Mouse (Mus musculus) G1E (cell line): ENCODE data around the gene Dhx37. TPM values are rescaled to one million over a fixed set of nuclear protein-coding genes. Genes with fewer than 3 reads are reported as not detected.
A peak's percentile ranks its signal among the peaks of the same experiment; 100 is the strongest.

Experiments
- ATAC-seq: 2 replicates; pipeline ENCODE4 v1.8.0; 2016; ENCODE audit warnings: mild to moderate bottlenecking; ENCODE audit not compliant: insufficient number of reproducible peaks, poor library complexity, low FRiP score, severe bottlenecking; ENCODE audit errors: extremely low read depth
- DNase-seq: peaks from one replicate; pipeline ENCODE4 v3.0.0; 2012; ENCODE audit warnings: low spot score
- H3K27me3 ChIP-seq: 2 replicates; pipeline ENCODE4 v1.6.1; 2012; ENCODE audit warnings: mild to moderate bottlenecking, low read length, inconsistent platforms; ENCODE audit not compliant: insufficient read depth
- H3K36me3 ChIP-seq: replicated peaks from 2 replicates; pipeline ENCODE3; 2012; ENCODE audit warnings: mild to moderate bottlenecking, inconsistent platforms
- H3K4me1 ChIP-seq: 2 replicates; pipeline ENCODE4 v1.6.1; 2012; ENCODE audit warnings: low read depth, low read length, inconsistent platforms, mixed read lengths; ENCODE audit not compliant: insufficient read depth
- H3K4me3 ChIP-seq: 2 replicates; pipeline ENCODE4 v1.5.1; 2012; ENCODE audit warnings: low read depth, mild to moderate bottlenecking, inconsistent platforms, low read length, moderate library complexity, mixed read lengths
- H3K9me3 ChIP-seq: replicated peaks from 2 replicates; pipeline ENCODE4 v1.6.1; 2012; ENCODE audit warnings: inconsistent platforms
- CTCF ChIP-seq: IDR thresholded peaks from 2 replicates; pipeline ENCODE4 v1.5.1; 2012; ENCODE audit warnings: low read depth, low read length, inconsistent platforms, mixed read lengths
- GATA1 ChIP-seq: IDR thresholded peaks from 2 replicates; pipeline ENCODE4 v1.6.1; 2012; ENCODE audit warnings: borderline replicate concordance, low read length, inconsistent platforms, mixed read lengths
- GATA2 ChIP-seq: IDR thresholded peaks from 2 replicates; pipeline ENCODE4 v1.6.1; 2012; ENCODE audit warnings: low read depth, low read length, inconsistent platforms, borderline replicate concordance
- POLR2AphosphoS5 ChIP-seq: IDR thresholded peaks from 2 replicates; pipeline ENCODE4 v1.6.1; 2012; ENCODE audit warnings: low read depth, low read length, inconsistent platforms; ENCODE audit not compliant: insufficient replicate concordance
- TAL1 ChIP-seq: conservative IDR thresholded peaks from 2 replicates; pipeline ENCODE4 v1.6.1; 2012; ENCODE audit warnings: low read depth, low read length, inconsistent platforms, mixed read lengths
- polyA plus RNA-seq: library from polyadenylated mRNA; stranded (reverse); fragments of >175 nt; gene quantifications from 2 replicates; pipeline ENCODE4 v1.2.3, GENCODE M21; 2012
- total RNA-seq, 2 experiments: library from RNA; stranded (forward) in 1 of 2; stranded (reverse) in 1 of 2; fragments of 200-1000 nt in 1 of 2; fragments of >200 nt in 1 of 2; fragmentation: Nextera tagmentation in 1 of 2; gene quantifications; 2 replicates each; pipeline ENCODE4 v1.2.3; 2014 to 2017

Dhx37 gene
- total RNA-seq (2014; fragmentation: Nextera tagmentation): 29.0 and 30.3 TPM in 2 replicates
- 32.2 and 36.5 TPM in 2 replicates for total RNA-seq (2017)
- 112 and 117 TPM in 2 replicates for polyA plus RNA-seq

DNA sequence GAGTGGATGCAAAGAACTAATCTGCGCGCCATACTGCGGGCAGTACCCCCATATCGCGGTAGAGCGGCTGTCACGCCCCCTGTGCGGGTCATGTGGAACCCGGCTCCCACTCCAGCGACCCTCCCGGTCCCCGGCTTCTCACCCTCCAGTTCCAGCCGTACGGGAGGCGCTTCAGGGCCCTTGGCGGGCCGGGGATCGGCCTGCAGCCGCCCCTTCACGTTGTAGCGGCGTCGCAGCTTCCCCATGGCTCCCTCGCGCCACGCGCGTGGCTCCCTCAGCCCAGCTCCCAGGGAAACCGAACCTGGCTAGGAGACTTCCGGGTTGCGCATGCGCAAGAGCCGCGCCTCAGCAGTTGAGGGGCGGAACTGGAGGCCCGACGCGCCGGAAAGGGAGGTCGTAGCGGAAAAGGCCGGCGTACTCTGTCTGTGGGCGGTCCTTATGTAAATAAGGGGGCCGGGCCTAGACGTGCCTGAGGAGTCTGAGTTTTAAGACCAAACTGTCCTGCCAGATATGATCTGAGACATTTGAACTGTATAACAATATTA is at the start of gene Dhx37:
TSS of gene Dhx37 (minus strand) at position 329 of the 545 bp plus-strand sequence.
- TF ChIP-seq GATA1 (no peak), GATA2 (no peak), CTCF (no peak), TAL1 (no peak), POLR2AphosphoS5 (no peak)
- DNase-seq (peak; percentile 94), ATAC-seq (peak; percentile 99)
- peaks cover 24% of the 10 kb centered on the region for H3K4me1 ChIP-seq
- H3K9me3 ChIP-seq: no peaks in the 10 kb centered on the region
- peaks cover 40% of the 10 kb centered on the region for H3K36me3 ChIP-seq
- H3K4me3 ChIP-seq: peak within 1 kb of the TSS; percentile 94
- H3K27me3 ChIP-seq: no peaks in the 10 kb centered on the region

DNA sequence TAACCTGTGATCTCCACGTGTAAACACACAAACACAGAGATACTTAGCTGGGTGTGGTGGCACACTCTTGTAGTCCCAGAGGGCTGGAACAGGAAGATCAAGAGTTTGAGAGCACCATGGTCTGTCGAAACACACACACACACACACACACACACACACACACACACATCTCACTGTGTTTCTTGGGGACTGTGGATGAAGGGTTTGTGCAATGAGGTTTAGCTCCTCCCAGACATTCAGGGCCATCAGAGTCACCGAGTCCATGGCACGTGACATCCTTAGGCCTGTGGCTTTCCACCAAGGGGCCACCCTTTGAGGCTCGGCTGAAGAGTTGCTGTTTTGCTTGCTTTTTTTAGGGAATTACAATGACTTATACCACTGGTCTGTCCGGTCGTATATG is 48.6 kb upstream of the Dhx37 start:
- Histone ChIP-seq H3K36me3 (peaks cover 88% of the 10 kb centered on the region), H3K27me3 (no peaks in the 10 kb centered on the region), H3K4me1 (peaks cover 39% of the 10 kb centered on the region), H3K9me3 (no peaks in the 10 kb centered on the region), H3K4me3 (no peak overlapping the region)
- ATAC-seq: no peak
- DNase-seq: no peak
- TF ChIP-seq GATA1: no peak
- no peak for TF ChIP-seq POLR2AphosphoS5
- TF ChIP-seq CTCF: no peak
- no peak for TF ChIP-seq TAL1

DNA sequence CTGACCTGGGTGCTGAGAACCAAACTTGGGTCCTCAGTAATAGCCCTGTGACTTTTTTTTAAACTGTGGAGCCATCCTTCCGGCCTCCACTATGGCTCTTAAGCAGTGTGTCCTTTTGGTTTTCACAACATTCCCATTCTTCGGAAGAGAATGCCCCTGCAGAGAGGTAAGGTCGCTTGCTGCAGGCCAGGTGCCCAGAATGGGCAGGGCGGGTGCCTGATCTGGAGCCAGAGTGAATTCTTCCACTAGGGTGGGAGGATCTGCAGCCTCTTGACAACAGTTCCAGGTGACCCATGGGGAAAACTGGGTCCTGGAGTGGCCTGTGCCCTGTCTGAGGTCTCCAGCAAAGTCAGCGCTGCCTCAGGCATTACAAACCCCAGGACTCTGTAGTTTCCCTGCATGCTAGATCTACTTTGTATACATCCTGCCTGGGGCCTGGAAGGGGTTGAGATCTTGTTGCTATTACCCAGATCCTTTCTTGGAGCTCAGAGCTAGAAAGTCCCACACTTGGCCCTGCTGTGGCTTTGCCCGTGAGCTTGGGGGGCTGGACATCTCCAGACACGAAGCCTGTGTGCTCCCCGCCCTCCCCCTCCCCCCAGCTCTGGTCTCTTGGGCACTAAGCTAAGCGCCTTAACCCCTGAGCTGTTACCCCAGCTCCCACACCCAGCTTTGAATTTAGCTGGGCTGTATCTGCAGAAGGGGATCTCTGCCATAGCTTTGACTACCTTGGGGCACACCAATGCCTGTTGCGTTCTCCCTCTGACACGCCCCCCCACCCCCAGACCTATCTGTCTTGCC is 46.7 kb upstream of the Dhx37 start:
- DNase-seq (no peak), ATAC-seq (no peak)
- H3K4me1 ChIP-seq: peaks cover 57% of the 10 kb centered on the region
- no peaks in the 10 kb centered on the region for H3K9me3 ChIP-seq
- no peaks in the 10 kb centered on the region for H3K27me3 ChIP-seq
- TF ChIP-seq CTCF: no peak
- TF ChIP-seq GATA2: no peak
- no peak for TF ChIP-seq GATA1
- TF ChIP-seq POLR2AphosphoS5: no peak
- no peak for TF ChIP-seq TAL1
- H3K36me3 ChIP-seq: peaks cover 78% of the 10 kb centered on the region
- no peak overlapping the region for H3K4me3 ChIP-seq

DNA sequence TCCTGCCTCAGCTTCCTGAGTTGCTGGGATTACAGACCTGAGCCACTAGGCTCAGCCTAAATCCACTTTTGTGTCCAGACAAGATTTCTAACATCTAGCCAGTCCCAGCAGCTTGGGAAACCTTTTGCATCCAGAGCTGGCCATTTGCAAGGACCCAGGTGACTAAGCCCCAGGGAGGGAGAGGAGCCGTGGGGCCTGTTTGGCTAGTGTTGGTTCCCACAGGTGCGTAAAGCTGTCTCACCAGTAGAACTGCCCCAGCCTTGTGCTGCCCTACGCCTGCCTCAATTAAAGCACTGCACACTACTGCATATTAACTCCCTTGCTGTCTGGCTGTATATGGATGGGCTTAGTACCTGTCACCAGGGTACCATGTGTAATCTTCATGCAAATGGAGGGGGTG is 45.5 kb upstream of the Dhx37 start:
- Histone ChIP-seq H3K36me3 (peaks cover 66% of the 10 kb centered on the region), H3K27me3 (no peaks in the 10 kb centered on the region), H3K4me3 (no peak overlapping the region), H3K4me1 (peaks cover 55% of the 10 kb centered on the region), H3K9me3 (no peaks in the 10 kb centered on the region)
- ATAC-seq: no peak
- no peak for DNase-seq
- TF ChIP-seq GATA1 (no peak), POLR2AphosphoS5 (no peak), TAL1 (no peak), CTCF (no peak), GATA2 (no peak)

DNA sequence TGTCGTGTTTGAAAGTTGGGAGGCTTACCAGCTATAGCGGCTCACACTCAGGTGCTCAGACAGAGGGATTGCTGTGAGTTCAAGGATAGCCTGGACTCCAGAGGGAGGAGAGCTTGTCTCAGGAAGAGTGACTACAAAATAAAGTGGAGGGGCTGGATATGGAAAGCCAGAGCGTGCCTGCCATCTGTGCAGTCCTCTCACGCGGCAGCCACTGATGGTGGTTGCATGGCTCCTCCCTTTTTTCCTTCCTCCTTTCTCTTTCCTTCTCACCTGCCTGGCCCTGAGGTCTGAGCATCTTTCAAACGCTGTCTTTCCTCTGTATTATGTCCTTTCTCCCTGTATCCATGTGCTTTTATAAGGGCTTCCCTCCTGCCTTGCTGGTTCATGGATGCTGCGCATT is 44.1 kb upstream of the Dhx37 start:
- H3K4me3 ChIP-seq: no peak overlapping the region
- ATAC-seq (no peak), DNase-seq (no peak)
- H3K9me3 ChIP-seq: no peaks in the 10 kb centered on the region
- H3K27me3 ChIP-seq: no peaks in the 10 kb centered on the region
- peaks cover 55% of the 10 kb centered on the region for H3K36me3 ChIP-seq
- TF ChIP-seq TAL1 (no peak), GATA1 (no peak), CTCF (no peak), POLR2AphosphoS5 (no peak), GATA2 (no peak)
- H3K4me1 ChIP-seq: peaks cover 43% of the 10 kb centered on the region

DNA sequence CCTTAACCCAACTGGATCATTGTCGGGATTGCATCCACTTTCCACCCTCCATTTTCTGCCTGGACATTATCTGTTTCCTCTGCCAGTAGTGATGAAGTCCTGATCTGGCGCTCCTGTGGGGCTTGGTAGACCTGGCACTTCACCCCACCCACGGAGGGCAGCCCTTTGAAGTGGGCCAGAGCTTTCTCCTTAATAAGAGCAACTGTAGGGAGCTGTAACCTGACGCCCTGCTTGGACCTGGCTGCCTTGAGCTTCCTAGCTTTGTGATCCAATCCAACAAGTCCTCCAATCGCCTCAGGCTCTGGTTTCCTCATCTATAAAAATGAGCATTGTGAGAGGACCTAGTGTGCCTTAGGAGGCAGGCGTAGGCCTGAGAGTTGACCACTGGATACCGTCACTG is 43.6 kb upstream of the Dhx37 start:
- no peaks in the 10 kb centered on the region for H3K27me3 ChIP-seq
- peaks cover 39% of the 10 kb centered on the region for H3K4me1 ChIP-seq
- ATAC-seq (no peak), DNase-seq (no peak)
- TF ChIP-seq GATA1 (no peak), CTCF (no peak), TAL1 (no peak), GATA2 (no peak), POLR2AphosphoS5 (no peak)
- no peak overlapping the region for H3K4me3 ChIP-seq
- H3K9me3 ChIP-seq: no peaks in the 10 kb centered on the region
- peaks cover 50% of the 10 kb centered on the region for H3K36me3 ChIP-seq
